Mouse (Mus musculus) stomach, postnatal 0 days (tissue): ENCODE measurements at regions not wholly inside any gene's neighbourhood (a gene's known extent, or its start where the extent isn't known, plus 50 kb on each side); places are given as distances from the start of the nearest gene placed in this dataset.

Experiments
- CTCF ChIP-seq: IDR thresholded peaks from 2 replicates; pipeline ENCODE4 v1.5.1; 2016; ENCODE audit warnings: antibody characterized with exemption, low read depth, mild to moderate bottlenecking, moderate library complexity
- EP300 ChIP-seq: optimal IDR thresholded peaks from 2 replicates; pipeline ENCODE3; 2016; ENCODE audit warnings: antibody characterized with exemption

DNA sequence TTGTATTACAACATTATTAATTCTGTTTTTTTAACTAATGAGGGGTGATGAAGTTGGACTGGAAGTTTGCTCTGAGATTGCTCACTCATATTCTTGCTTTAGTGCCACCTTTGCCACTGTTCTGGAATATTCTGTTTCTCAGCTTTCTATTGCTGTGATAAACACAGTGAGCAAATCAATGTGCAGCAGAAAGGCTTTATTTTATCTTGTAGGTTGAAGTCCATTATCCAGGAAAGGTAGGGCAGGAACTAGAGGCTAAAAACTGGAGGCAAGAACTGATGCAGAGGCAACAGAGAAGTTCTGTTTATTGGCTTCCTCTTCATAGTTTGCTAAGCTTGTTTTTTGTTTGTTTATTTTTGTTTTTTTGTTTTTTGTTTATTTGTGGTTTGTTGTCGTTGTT, 576.4 kb downstream of the Epha7 start:
- TF ChIP-seq CTCF (no peak), EP300 (no peak)
